Mouse (Mus musculus) kidney, embryonic 14.5 days (tissue): ENCODE results near the gene Cstf2t. TPM values are rescaled to one million over a fixed set of nuclear protein-coding genes. Genes with fewer than 3 reads are reported as not detected.
A peak's percentile ranks its signal among the peaks of the same experiment; 100 is the strongest.

ENCODE experiments used
- ATAC-seq: fragments of 200-750 bp; cut with Nextera tagmentation; 2 replicates; pipeline ENCODE4 v1.8.0; 2017; ENCODE audit warnings: moderate number of reproducible peaks, mild to moderate bottlenecking, moderate TSS enrichment, moderate library complexity; ENCODE audit not compliant: low FRiP score, low TSS enrichment
- H3K27ac ChIP-seq: fragments of 300-500 bp; sonication (generic); 2 replicates; pipeline ENCODE4 v1.5.1; 2014; ENCODE audit warnings: low read depth, mild to moderate bottlenecking, low read length, moderate library complexity, mixed read lengths
- H3K27me3 ChIP-seq: fragments of 300-500 bp; sonication (generic); 2 replicates; pipeline ENCODE4 v1.6.1; 2014; ENCODE audit warnings: mild to moderate bottlenecking, low read length; ENCODE audit not compliant: control insufficient read depth, insufficient read depth
- H3K36me3 ChIP-seq: fragments of 300-500 bp; sonication (generic); 2 replicates; pipeline ENCODE4 v1.6.1; 2014; ENCODE audit warnings: low read length, mixed read lengths; ENCODE audit not compliant: control insufficient read depth, insufficient read depth
- H3K4me1 ChIP-seq: fragments of 300-500 bp; sonication (generic); 2 replicates; pipeline ENCODE4 v1.6.1; 2014; ENCODE audit warnings: low read length, mixed read lengths; ENCODE audit not compliant: control insufficient read depth, insufficient read depth
- H3K4me2 ChIP-seq: fragments of 300-500 bp; sonication (generic); replicated peaks from 2 replicates; pipeline ENCODE4 v1.6.1; 2014; ENCODE audit warnings: low read depth, mild to moderate bottlenecking, low read length
- H3K4me3 ChIP-seq: fragments of 300-500 bp; sonication (generic); 2 replicates; pipeline ENCODE4 v1.5.1; 2014; ENCODE audit warnings: mild to moderate bottlenecking, low read length
- H3K9ac ChIP-seq: fragments of 300-500 bp; sonication (generic); 2 replicates; pipeline ENCODE4 v1.6.1; 2014; ENCODE audit warnings: low read depth, mild to moderate bottlenecking, low read length, moderate library complexity
- H3K9me3 ChIP-seq: fragments of 300-500 bp; sonication (generic); 2 replicates; pipeline ENCODE4 v1.6.1; 2016; ENCODE audit warnings: low read length; ENCODE audit not compliant: control insufficient read depth
- WGBS: fragments of 180-500 bp; shearing (Covaris S2); extraction: QIAGEN DNeasy Blood & Tissue Kit; methylation state at CpG from one replicate; pipeline ENCODE4 v1.1.7; 2014; 5-methylcytosine and 5-hydroxymethylcytosine counted together
- polyA plus RNA-seq: library from polyadenylated mRNA; unstranded; fragments of >200 nt; fragmentation: Nextera tagmentation; extraction: Ambion mirVana; gene quantifications from 2 replicates; pipeline ENCODE4 v1.2.1, GENCODE M21; 2014

Cstf2t gene
- 28.5 and 39.1 TPM in 2 replicates for polyA plus RNA-seq

GRCm38 (mm10) chr19:31082662-31083429, at the start of gene Cstf2t:
Gene Cstf2t, plus strand, starts transcription at chr19:31082837.
- Histone ChIP-seq H3K36me3 (peaks cover 23% of the 10 kb centered on the region), H3K4me3 (peak within 1 kb of the TSS; percentile 65), H3K4me2 (peak within 1 kb of the TSS; percentile 74), H3K27ac (peak within 1 kb of the TSS; percentile 70; the same call in 1 of the 2 replicates), H3K27me3 (no peaks in the 10 kb centered on the region), H3K4me1 (peaks cover 12% of the 10 kb centered on the region; the same call in 1 of the 2 replicates), H3K9ac (peak within 1 kb of the TSS; percentile 77), H3K9me3 (peaks cover 9% of the 10 kb centered on the region)
- peak; percentile 100 for ATAC-seq
- WGBS, result 5% methylated on average over 56 of the region's 56 CpGs

DNA sequence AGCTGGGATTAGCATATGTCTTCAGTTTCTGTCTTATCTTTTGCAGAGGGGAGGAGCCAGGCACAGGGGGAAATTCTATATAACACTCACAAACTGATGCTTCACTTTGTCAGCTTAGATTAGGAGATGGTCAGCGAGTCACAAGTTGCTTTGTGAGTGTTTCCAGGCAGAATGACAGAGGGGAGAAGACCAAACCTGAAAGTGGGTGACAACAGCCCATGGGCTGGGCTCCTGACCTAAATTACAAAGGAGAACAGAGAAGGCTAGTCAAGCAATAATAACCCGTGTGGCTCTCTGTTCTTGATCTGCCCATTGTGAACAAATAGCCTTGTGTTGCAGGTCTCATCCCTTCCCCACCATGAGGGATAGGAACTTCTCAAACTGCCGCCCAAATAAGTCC, 43.7 kb upstream of the Cstf2t start:
- 80% methylated on average over 3 of the region's 3 CpGs for WGBS
- H3K27ac ChIP-seq, result no peak overlapping the region

GRCm38 (mm10) chr19:31040948-31041847, 41.4 kb upstream of the Cstf2t start:
- ATAC-seq, result no peak
- no peak overlapping the region for H3K4me3 ChIP-seq

More for the DNA sequence above, 43.7 kb upstream of the Cstf2t start:
- Histone ChIP-seq H3K4me2 (no peak overlapping the region), H3K4me3 (no peak overlapping the region), H3K36me3 (no peaks in the 10 kb centered on the region), H3K27me3 (no peaks in the 10 kb centered on the region), H3K4me1 (no peaks in the 10 kb centered on the region), H3K9ac (no peak overlapping the region), H3K9me3 (no peaks in the 10 kb centered on the region)
- no peak for ATAC-seq

DNA sequence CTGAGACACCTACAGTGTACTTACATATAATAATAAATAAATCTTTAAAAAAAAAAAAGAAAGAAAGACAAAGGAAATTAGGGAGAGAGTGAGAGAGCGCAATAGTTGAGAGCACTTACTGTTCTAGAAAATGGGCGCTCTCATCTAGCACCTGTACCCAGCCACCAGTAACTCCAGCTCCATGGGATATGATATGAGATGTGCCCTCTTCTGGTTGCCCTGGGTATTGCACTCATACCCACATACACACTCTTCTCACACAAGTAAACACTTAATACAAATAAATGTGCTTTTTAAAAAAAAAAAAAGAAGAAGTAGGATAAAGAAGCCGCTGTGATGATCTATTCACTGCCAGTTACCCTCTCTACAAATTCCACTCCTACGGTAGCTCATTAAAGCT, 36.0 kb upstream of the Cstf2t start:
- WGBS, result 95% methylated on average over 4 of the region's 4 CpGs
- H3K27ac ChIP-seq, result no peak overlapping the region
- no peak for ATAC-seq
- H3K4me2 ChIP-seq, result no peak overlapping the region
- no peak overlapping the region for H3K4me3 ChIP-seq
- H3K4me1 ChIP-seq, result no peaks in the 10 kb centered on the region
- H3K9ac ChIP-seq, result no peak overlapping the region
- H3K36me3 ChIP-seq, result no peaks in the 10 kb centered on the region
- no peaks in the 10 kb centered on the region for H3K9me3 ChIP-seq
- no peaks in the 10 kb centered on the region for H3K27me3 ChIP-seq

More at GRCm38 (mm10) chr19:31040948-31041847, 41.4 kb upstream of the Cstf2t start:
- WGBS, result 82% methylated on average over 2 of the region's 2 CpGs
- Histone ChIP-seq H3K27ac (no peak overlapping the region), H3K4me1 (no peaks in the 10 kb centered on the region), H3K27me3 (no peaks in the 10 kb centered on the region), H3K4me2 (no peak overlapping the region), H3K9me3 (no peaks in the 10 kb centered on the region), H3K9ac (no peak overlapping the region), H3K36me3 (no peaks in the 10 kb centered on the region)

GRCm38 (mm10) chr19:31064740-31065139, 17.9 kb upstream of the Cstf2t start:
- Histone ChIP-seq H3K4me1 (no peaks in the 10 kb centered on the region), H3K27ac (no peak overlapping the region), H3K36me3 (no peaks in the 10 kb centered on the region), H3K9me3 (no peaks in the 10 kb centered on the region), H3K4me3 (no peak overlapping the region), H3K27me3 (no peaks in the 10 kb centered on the region), H3K4me2 (no peak overlapping the region), H3K9ac (no peak overlapping the region)
- WGBS, result 76% methylated on average over 1 of the region's 1 CpGs
- no peak for ATAC-seq

DNA sequence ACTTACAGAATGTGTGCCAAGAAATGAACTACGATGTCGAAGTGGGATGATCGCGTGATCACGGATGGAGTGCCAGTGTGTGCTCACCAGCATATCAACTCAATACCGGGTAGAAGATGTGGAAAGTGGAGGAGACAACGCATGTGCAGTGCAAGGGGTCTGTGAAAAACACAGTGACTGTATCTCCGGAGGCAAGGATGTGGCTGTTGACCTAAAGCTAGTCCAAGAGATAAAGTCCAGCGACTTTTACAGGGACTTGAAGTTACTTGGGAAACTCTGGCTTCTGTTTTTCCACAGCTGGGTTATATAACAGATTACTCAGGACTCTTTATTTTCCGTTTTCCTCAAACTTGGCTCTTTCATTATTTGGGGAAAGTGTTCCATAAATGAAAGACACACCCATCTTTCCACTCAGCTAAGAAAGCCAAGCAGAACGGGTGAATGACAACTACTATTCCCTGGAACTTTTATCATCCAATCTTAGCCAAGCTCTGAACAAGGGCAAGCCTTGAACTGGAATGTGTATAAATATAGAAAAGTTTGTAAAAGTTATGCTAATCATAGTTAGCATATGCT, 17.3 kb upstream of the Cstf2t start:
- Histone ChIP-seq H3K27me3 (no peaks in the 10 kb centered on the region), H3K27ac (no peak overlapping the region), H3K9ac (no peak overlapping the region), H3K36me3 (no peaks in the 10 kb centered on the region), H3K4me3 (no peak overlapping the region), H3K9me3 (no peaks in the 10 kb centered on the region), H3K4me1 (no peaks in the 10 kb centered on the region), H3K4me2 (no peak overlapping the region)
- ATAC-seq, result no peak
- 76% methylated on average over 11 of the region's 11 CpGs for WGBS

GRCm38 (mm10) chr19:31073959-31074716, 8.5 kb upstream of the Cstf2t start:
- Histone ChIP-seq H3K9ac (no peak overlapping the region), H3K4me2 (no peak overlapping the region), H3K36me3 (no peaks in the 10 kb centered on the region), H3K27me3 (no peaks in the 10 kb centered on the region), H3K4me3 (no peak overlapping the region), H3K4me1 (no peaks in the 10 kb centered on the region), H3K27ac (no peak overlapping the region), H3K9me3 (no peaks in the 10 kb centered on the region)
- WGBS, result 63% methylated on average over 24 of the region's 24 CpGs
- no peak for ATAC-seq

- Histone ChIP-seq H3K4me2 (no peak overlapping the region), H3K4me3 (no peak overlapping the region)
- ATAC-seq, result no peak
These were observed 7.9 kb upstream of the Cstf2t start for GRCm38 (mm10) chr19:31074717-31075063.

More at GRCm38 (mm10) chr19:31074717-31075063, 7.9 kb upstream of the Cstf2t start:
- Histone ChIP-seq H3K4me1 (no peaks in the 10 kb centered on the region), H3K27me3 (no peaks in the 10 kb centered on the region), H3K9me3 (no peaks in the 10 kb centered on the region), H3K36me3 (no peaks in the 10 kb centered on the region), H3K9ac (no peak overlapping the region), H3K27ac (no peak overlapping the region)
- 25% methylated on average over 3 of the region's 3 CpGs for WGBS
